Mouse (Mus musculus) colon, adult 2 months (tissue): Measurements from ENCODE around the gene Nt5c2. TPM values are rescaled to one million over a fixed set of nuclear protein-coding genes. Genes with fewer than 3 reads are reported as not detected.

Experiments used
- polyA plus RNA-seq: library from polyadenylated mRNA; depleted of rRNA; stranded (reverse); fragments of >200 nt; gene quantifications from 2 replicates; pipeline ENCODE4 v1.2.3, GENCODE M21; 2012; rRNA removed

Nt5c2 gene
- polyA plus RNA-seq = 7.6 and 8.1 TPM in 2 replicates

DNA sequence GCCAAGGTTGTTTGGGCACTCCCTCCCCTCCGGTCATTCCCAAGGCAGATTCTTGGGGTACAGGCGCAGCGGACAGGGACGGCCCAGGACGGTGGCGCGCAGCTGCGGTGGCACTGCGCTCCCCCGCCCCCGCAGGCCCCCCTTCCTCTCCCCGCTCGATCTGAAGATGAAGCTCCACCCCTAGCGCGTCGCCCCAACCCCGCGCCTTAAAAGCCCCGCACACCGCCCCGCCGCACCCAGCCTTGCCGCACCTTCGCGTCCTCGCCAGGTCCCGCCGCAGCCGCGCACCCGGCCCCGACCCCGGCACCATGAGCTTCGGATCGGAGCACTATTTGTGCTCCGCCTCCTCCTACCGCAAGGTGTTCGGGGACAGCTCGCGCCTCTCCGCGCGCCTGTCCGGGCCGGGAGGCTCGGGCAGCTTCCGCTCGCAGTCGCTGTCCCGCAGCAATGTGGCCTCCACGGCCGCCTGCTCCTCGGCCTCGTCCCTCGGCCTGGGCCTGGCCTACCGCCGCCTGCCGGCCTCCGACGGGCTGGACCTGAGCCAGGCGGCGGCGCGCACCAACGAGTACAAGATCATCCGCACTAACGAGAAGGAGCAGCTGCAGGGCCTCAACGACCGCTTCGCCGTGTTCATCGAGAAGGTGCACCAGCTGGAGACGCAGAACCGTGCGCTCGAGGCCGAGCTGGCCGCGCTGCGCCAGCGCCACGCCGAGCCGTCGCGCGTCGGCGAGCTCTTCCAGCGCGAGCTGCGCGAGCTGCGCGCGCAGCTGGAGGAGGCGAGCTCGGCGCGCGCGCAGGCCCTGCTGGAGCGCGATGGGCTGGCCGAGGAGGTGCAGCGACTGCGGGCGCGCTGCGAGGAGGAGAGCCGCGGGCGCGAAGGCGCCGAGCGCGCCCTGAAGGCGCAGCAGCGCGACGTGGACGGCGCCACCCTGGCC, at the start of gene Nt5c2, which contains the start of gene Ina:
Gene Nt5c2, minus strand, starts transcription at position 707 of the 935 bp plus-strand sequence.
Gene Ina, plus strand, starts transcription at position 252 of the 935 bp plus-strand sequence.

DNA sequence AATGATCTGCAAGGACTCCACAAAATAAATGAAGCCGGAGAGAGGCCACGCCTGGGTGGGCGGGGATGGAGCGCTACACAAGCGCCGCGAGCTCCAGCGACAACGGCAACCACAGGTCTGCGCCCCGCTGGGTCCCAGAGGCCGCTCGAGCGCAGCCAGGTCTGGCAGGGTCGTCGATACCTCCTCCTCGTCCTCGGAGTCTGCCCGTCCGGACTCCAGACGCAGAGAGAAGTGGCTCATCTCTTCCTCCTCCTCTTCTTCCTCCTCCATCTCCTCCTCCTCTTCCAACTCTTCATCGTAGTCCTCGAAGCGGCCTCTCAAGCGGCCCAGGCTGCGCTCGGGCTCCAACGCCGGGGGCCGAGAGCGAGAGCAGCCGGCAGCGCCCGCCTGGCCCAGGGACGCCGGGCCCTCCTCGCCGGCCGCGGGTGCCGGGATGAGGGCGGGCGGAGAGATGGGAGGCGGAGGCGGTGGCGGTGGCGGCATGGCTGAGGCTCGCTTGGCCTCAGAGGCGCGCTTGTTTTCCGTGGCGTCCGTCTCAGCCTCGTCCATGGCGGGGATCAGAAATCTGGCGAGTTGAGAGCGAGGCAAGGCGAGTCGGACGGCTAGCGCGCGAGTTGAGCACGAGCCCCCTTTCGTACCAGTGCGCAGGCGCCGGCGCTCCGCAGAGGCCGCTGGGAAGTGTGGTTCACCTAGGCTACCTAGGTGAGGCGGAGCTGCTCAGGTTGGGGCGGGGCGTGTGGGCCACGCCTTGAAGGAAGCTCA, 35.5 kb upstream of the Nt5c2 start, which contains the start of gene Pcgf6:
Gene Pcgf6, minus strand, starts transcription at position 636 of the 762 bp plus-strand sequence.

Other genes with a start within 250 kb of the Nt5c2 start
- 1.3 and 1.5 TPM in 2 replicates for gene Ina, start 455 bp downstream of the Nt5c2 start, polyA plus RNA-seq
- 7.9 and 8.2 TPM in 2 replicates for gene Pcgf6, start 35.8 kb upstream of the Nt5c2 start, polyA plus RNA-seq
- gene Taf5, start 52.6 kb upstream of the Nt5c2 start, polyA plus RNA-seq = 2.3 and 2.7 TPM in 2 replicates
- gene Usmg5, start 75.5 kb upstream of the Nt5c2 start, polyA plus RNA-seq = 48.7 and 58.3 TPM in 2 replicates
- 5.8 and 6.8 TPM in 2 replicates for gene Pdcd11, start 75.6 kb upstream of the Nt5c2 start, polyA plus RNA-seq
- gene Calhm2, start 123.1 kb upstream of the Nt5c2 start, polyA plus RNA-seq = 10.7 and 12.1 TPM in 2 replicates
- not detected in 2 replicates for gene Calhm1, start 129.1 kb upstream of the Nt5c2 start, polyA plus RNA-seq
- gene Calhm3, start 142.6 kb upstream of the Nt5c2 start, polyA plus RNA-seq = not detected in 2 replicates
- 14.5 and 17.8 TPM in 2 replicates for gene Neurl1a, start 163.7 kb upstream of the Nt5c2 start, polyA plus RNA-seq